Mouse (Mus musculus) frontal cortex, postnatal 14 days (tissue): Measurements from ENCODE around the gene Mul1.
"Not testable (repeated sequence)": the region's sequence is repeated elsewhere in the genome, so short reads cannot be mapped to it uniquely, and the experiment has no call there.

Experiments used
- DNase-seq, 2 experiments: peaks; one replicate each; pipeline ENCODE4 v3.0.0; 2022; ENCODE audit warnings: low spot score in 2 of 2

Mul1 gene

GRCm38 (mm10) chr4:138434347-138435316 lies at the start of gene Mul1:
Mul1 (plus strand) TSS chr4:138434671.
- DNase-seq, result peak; percentile 95

- DNase-seq, result no peak
Measured at GRCm38 (mm10) chr4:138393703-138394102, 40.8 kb upstream of the Mul1 start.

DNA sequence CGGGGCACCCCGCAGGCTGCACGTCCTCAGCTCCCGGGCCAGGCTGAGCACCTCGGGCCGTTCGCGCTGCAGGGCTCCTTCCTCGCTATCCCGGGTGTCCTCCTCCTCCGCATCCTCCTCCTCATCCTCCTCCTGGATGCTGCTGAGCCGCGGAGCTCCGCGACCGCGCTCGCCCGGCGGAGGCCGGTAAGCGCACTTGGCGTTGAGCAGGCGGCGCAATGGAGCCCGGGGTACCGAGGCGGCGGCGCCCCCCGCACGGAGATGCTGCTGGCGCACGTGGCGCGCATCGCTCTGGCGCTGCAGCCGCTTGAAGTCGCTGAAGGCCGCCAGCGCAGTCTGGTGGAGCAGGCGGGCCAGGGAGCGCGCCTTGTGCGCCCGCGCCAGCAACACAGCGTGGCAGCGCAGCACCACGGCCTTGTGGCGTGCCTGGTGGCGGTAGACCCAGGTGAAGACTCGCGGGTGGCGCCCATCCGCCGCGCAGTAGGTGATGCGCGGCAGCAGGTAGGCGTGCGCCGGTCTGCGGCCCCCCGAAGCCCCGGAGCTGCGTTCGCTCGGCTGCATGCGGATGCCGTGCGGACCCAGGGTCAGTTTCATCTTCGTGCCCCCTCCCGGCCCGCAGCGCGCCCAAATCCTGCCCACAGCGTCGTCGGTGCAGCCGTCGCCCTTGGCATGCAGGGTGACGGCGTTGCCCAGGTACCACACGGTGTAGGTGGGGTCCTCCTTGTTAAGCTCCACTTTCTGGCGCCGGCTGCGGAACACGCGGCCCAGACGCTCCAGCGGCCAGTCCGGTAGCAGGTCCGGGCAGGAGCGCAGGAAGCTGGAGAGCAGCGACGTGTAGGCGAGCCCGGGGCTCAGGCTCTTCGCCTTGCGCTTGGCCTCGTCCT lies 39.1 kb upstream of the Mul1 start:
- peak in 1 of 2 experiments; percentile 43 for DNase-seq

DNA sequence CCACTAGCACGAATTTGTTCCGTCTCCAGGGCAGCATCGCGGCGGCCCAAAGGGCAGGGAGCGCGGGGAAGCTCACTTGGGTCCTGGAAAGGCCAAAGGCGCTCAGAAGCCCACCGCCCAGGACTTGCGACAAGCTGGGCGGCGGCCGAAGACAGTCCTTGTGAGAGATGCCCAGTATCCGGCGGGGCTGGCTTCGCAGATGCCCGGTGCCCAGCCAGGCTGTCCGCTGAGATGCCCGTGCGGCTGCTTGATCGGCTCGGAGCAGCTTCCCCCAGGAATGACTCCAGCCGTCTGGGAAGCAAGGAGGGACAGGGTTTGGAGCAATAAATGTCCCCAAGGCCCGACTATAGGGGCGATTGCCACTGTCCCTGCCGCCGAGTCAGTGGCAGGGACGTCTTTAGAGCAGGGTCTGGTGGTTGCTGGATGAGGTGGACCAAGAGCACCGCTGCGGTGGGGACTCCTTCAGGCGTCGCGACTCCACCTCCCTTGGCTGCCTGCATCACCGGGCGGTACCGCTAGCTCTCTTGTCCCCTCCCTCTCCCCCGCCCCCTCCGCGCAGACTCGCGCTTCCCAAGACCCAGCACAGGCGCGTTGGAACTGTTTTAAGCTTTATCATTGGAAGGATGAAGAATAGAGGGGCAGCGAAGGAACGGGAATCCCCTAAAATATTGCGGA lies 38.4 kb upstream of the Mul1 start, which contains the start of gene Fam43b:
Gene Fam43b, minus strand, starts transcription at position 558 of the 675 bp plus-strand sequence.
- peak; percentile 63 to 69 for DNase-seq

GRCm38 (mm10) chr4:138396711-138397110 lies 37.8 kb upstream of the Mul1 start:
- DNase-seq, result no peak

DNA sequence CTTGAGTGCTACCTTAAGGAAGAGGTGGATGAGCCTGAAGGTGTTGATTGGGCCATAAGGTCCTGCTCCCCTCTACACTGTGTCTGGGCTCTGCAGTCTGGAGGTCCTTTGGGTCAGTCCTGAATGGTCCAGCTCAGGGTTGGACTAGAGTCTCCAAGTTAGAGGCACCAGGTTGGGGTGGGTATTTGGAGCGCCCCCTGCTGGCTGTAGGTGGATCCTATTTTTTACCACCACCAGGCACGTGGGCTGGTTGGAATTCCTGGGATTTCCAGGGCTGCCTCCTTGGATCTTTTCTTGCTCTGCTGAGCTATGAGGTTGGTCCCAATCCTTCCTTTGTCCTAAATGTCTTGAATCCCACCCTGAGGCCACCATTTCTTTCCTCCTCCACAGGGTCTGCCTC lies 29.7 kb upstream of the Mul1 start:
- DNase-seq, result no peak

GRCm38 (mm10) chr4:138407479-138408194 lies 26.8 kb upstream of the Mul1 start:
- DNase-seq, result no peak

DNA sequence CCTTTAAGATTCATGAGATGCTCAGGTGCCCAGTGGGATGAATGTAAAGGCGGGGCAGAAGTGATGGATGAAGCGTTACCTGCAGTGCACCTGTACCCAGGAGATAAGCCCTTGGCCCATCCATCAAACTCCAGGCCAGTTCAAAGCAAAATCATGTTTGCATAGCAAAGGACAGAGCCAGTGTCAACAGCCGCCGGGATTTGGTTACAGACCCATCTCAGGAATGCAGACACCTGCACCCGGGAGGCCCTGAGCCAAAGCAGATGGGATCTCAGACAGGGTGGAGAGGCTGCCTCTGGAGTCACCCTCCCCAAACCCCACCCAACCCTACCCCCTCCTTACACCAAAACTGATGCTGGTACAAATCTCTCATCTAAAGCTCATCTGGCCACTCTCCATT lies 23.5 kb upstream of the Mul1 start:
- DNase-seq, result no peak

DNA sequence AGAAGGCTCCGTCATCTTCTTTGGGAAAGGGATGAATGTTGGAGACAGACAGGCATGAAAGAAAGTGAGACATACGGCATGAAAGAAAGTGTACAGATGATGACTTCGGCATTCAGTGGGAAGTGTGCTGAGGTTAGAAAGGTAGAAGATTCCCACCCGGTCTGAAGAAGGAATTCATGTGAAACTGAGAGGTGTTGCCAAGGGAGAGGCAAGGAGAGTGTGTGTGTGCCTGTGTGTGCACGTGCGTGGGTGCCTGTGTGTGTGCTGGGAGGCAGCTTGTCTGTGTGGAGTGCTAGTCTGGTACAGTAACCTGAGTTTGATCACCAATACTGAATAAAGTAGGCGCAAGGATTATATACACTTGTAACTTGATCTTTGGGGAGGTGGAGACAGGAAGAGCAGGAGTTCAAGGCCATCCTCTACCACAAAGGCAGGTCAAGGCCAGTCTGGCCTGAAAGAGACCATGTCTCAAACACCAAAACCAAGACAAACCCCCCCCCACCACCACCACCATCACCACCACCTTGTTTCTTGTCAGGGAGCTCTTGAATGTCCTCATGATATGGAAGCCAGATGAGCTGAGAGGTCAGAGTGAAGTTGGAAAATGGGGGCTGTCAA lies 22.9 kb upstream of the Mul1 start:
- no peak for DNase-seq

DNA sequence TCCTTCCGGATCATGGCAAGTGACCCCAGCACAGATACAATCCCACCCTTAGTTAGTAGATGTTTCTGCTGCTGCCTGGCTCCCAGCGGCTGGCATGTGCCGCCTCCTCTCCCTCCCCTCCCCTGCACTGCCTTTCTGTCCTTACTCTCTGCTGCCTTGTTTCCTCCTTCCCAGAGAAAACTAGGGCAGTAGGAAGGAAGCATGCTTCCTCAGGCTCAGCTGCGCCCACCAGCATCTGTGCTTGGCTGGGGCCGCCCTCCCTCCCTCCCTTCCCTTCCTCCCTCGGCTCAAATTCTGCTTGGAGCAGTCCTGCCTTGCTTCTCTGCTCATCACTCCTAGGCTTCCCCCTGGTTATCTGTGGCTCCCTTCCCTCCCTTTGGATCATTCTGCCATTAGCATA lies 19.7 kb upstream of the Mul1 start:
- DNase-seq, result no peak

GRCm38 (mm10) chr4:138415991-138416390 lies 18.5 kb upstream of the Mul1 start:
- no peak for DNase-seq

DNA sequence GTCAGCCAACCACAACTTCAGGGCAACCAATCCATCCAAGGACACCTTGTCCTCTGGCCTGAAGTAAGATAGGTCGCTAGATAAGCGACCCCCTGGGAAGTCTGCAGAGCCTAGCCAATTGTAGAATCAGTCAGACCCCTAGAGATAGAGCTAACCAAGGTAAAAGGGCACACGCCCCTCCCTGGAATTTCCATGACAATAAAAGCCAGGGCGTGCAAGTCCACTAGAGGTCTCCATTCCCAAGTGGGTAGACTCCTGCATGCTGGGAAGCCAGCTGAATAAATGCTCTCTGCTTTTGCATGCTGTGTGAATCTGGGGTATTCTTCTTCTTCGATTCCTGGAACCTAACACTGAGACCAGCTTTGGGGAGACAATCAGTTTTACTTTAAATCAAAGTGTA lies 18.1 kb upstream of the Mul1 start:
- no peak for DNase-seq

DNA sequence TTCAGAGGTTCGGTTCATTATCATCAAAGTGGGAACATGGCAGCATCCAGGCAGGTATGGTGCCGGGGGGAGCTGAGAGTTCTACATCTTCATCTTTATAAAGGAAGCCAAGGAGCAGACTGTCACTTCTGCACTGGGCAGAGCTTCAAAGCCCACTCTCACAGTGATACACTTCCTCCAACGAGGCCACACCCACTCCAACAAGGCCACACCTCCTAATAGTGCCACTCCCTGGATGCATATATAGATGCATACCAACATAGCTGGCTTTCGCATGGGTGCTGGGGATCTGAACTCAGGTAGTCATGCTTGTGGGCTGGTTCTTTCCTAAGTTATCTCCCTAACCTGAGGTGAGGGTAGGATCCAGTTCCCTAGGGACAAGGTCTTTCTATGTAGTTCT lies 16.6 kb upstream of the Mul1 start:
- no peak for DNase-seq

GRCm38 (mm10) chr4:138418340-138418957 lies 16.0 kb upstream of the Mul1 start:
- DNase-seq, result no peak

- no peak for DNase-seq
Measured at GRCm38 (mm10) chr4:138425028-138425427, 9.4 kb upstream of the Mul1 start.

DNA sequence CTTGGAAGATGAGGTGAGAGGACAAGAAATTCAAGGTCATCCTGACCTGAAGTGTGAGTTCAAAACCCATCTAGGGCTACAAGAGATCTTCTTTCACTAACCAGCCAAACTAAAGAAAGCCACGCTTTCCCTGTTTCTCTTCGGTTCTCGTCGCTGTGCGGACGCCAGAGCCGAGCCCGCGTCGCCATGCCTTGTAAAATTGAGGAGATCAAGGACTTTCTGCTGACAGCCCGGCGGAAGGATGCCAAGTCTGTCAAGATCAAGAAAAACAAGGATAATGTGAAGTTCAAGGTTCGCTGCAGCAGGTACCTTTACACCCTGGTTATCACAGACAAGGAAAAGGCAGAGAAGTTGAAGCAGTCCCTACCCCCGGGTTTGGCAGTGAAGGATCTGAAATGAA lies 8.9 kb upstream of the Mul1 start:
- not testable (repeated sequence) for DNase-seq

DNA sequence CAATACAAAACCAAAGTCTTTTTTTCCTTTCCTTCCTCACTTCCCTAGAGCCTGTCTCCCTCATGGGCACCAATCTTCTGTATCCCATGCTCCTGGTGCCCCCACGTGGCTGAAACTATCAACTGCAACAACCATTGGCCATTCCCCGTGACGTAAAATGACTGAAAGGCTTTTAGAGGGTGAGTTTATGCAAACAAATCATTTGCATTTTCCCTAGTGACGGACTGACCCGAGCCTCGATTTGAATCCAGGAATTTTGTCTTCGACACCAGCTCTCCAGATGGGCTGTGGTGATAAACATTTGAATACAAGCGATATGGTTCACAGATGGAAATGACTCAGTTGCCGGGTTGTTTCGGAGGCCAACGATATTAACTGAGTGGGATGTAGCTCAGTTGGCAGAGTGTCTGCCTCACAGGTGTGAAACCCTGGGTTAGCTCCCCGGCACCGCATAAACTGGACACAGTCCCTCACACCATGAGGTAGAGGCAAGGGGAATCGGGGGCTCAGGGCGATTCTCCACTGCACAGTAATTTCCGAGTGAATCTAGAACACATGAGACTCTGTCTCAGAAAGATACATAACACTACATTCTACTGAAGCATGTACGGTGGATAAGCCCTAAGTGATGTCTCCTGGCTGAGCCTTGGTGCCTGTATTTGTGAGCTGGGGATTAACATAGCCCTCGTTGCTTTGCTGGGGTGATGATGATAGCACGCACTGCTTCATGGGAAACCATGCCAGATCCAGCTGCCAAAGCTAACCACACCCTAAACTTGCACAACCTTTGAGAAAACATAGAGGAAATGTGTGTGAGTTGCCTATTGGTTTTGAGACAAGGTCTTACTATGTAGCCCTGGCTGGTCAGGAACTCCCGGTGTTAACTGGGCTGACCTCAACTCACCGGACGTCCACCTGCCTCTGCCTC lies 7.4 kb upstream of the Mul1 start:
- peak; percentile 84 to 91 for DNase-seq

DNA sequence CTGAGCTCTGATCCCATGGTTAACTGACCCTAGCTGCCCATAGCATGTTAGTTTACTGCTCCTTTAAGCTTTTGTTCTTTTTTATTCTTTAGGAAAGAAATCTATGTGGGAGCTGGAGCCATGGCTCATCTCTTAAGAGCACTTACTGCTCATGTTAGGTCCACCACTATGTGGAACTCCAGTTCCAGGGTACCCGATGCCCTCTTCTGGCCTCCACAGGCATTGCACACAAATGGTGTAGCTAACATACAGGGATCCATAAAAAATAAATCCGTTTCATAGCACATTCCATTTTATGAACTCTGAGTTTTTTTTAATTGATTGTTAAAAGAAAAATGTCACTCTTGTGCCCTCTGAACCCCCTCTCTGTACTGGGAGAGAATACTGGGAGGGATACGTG lies 4.7 kb upstream of the Mul1 start:
- DNase-seq, result no peak

DNA sequence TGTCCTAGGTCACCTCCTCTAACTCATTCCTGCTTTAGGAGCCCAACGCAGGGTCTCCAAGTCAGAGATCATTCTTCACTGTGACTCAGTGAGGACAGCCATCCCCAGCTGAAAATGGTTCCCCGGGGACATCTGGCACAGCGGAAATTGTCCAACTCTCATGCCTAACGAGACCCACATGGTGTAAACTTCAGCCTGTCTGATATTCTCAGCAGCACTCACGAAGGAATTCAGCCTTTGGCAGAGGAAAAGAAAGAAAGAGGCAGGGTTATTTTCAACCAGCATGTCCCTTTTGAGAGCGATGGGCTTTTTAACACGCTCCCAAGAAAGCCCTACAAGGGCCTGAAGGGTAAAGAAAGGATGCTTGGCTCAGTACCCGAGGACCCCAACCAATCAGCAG lies 3.1 kb upstream of the Mul1 start:
- no peak for DNase-seq
